Mouse (Mus musculus): ENCODE measurements around the gene Odf2.

GRCm38 (mm10) chr2:29844661-29845060, 44.4 kb upstream of the Odf2 start:
- no peak for TF ChIP-seq EP300 (IDR thresholded peaks at IDR 0.05; ENCODE audit: low read depth)
- TF ChIP-seq CTCF (IDR thresholded peaks at IDR 0.05; ENCODE audit: low read depth): no peak
